Mouse (Mus musculus) hindbrain, embryonic 13.5 days (tissue): ENCODE data around the gene Galnt6. TPM values are rescaled to one million over a fixed set of nuclear protein-coding genes. Genes with fewer than 3 reads are reported as not detected.

Experiments
- ATAC-seq: fragments of 200-750 bp; cut with Nextera tagmentation; 2 replicates; pipeline ENCODE4 v1.8.0; 2017; ENCODE audit warnings: moderate TSS enrichment; ENCODE audit not compliant: low FRiP score
- H3K27ac ChIP-seq: fragments of 300-500 bp; sonication (generic); 2 replicates; pipeline ENCODE4 v1.5.1; 2015; ENCODE audit warnings: inconsistent platforms, mild to moderate bottlenecking, moderate library complexity
- H3K27me3 ChIP-seq: fragments of 300-500 bp; sonication (generic); 2 replicates; pipeline ENCODE4 v1.6.1; 2015; ENCODE audit warnings: mild to moderate bottlenecking, inconsistent platforms
- H3K36me3 ChIP-seq: fragments of 300-500 bp; sonication (generic); 2 replicates; pipeline ENCODE4 v1.6.1; 2015; ENCODE audit warnings: mild to moderate bottlenecking, inconsistent platforms
- H3K4me1 ChIP-seq: fragments of 300-500 bp; sonication (generic); replicated peaks from 2 replicates; pipeline ENCODE4 v1.6.1; 2015; ENCODE audit warnings: inconsistent platforms
- H3K4me2 ChIP-seq: fragments of 300-500 bp; sonication (generic); 2 replicates; pipeline ENCODE4 v1.6.1; 2015; ENCODE audit warnings: inconsistent platforms, mild to moderate bottlenecking, moderate library complexity
- H3K4me3 ChIP-seq: fragments of 300-500 bp; sonication (generic); 2 replicates; pipeline ENCODE4 v1.5.1; 2015; ENCODE audit warnings: mild to moderate bottlenecking, inconsistent platforms
- H3K9ac ChIP-seq: fragments of 300-500 bp; sonication (generic); 2 replicates; pipeline ENCODE4 v1.6.1; 2015; ENCODE audit warnings: mild to moderate bottlenecking, inconsistent platforms
- H3K9me3 ChIP-seq: fragments of 300-500 bp; sonication (generic); 2 replicates; pipeline ENCODE4 v1.6.1; 2016; ENCODE audit warnings: inconsistent platforms
- WGBS: fragments of 180-500 bp; shearing (Covaris S2); methylation state at CpG from one replicate; pipeline ENCODE4 v1.1.7; 2015; 5-methylcytosine and 5-hydroxymethylcytosine counted together
- microRNA-seq: library from miRNA; unstranded; fragments of <30 nt; microRNA quantifications from one replicate; pipeline ENCODE4, GENCODE M21; 2016
- polyA plus RNA-seq: library from polyadenylated mRNA; unstranded; fragments of >200 nt; fragmentation: Nextera tagmentation; extraction: Ambion mirVana; gene quantifications from 2 replicates; pipeline ENCODE4 v1.2.1, GENCODE M21; 2015

Galnt6 gene
- polyA plus RNA-seq, 1 experiment from 2014 or later: 0.17 TPM

- Histone ChIP-seq H3K9ac (no peak overlapping the region), H3K4me2 (no peak overlapping the region), H3K27ac (no peak overlapping the region), H3K4me1 (0 out of 2 replicates have a peak, but pooled peaks cover 5% of the 10 kb centered on the region), H3K27me3 (no peaks in the 10 kb centered on the region), H3K4me3 (no peak overlapping the region), H3K36me3 (no peaks in the 10 kb centered on the region), H3K9me3 (no peaks in the 10 kb centered on the region)
- WGBS: 92% methylated on average over 5 of the region's 5 CpGs
- ATAC-seq: no peak
These were observed 68.4 kb downstream of the Galnt6 start for GRCm38 (mm10) chr15:100660805-100661204.

- no peak for ATAC-seq
- Histone ChIP-seq H3K9ac (no peak overlapping the region), H3K4me3 (no peak overlapping the region), H3K27ac (no peak overlapping the region), H3K27me3 (no peaks in the 10 kb centered on the region), H3K9me3 (no peaks in the 10 kb centered on the region), H3K36me3 (no peaks in the 10 kb centered on the region), H3K4me1 (0 out of 2 replicates have a peak, but pooled peaks cover under 1% of the 10 kb centered on the region), H3K4me2 (no peak overlapping the region)
- WGBS: 83% methylated on average over 9 of the region's 9 CpGs
These were observed 68.9 kb downstream of the Galnt6 start for GRCm38 (mm10) chr15:100660306-100660705.

GRCm38 (mm10) chr15:100655201-100655600, 74.0 kb downstream of the Galnt6 start:
- Histone ChIP-seq H3K27me3 (no peaks in the 10 kb centered on the region), H3K4me3 (no peak overlapping the region), H3K4me1 (no peaks in the 10 kb centered on the region), H3K4me2 (no peak overlapping the region), H3K9me3 (no peaks in the 10 kb centered on the region), H3K27ac (no peak overlapping the region), H3K36me3 (no peaks in the 10 kb centered on the region), H3K9ac (no peak overlapping the region)
- WGBS: 86% methylated on average over 5 of the region's 5 CpGs
- no peak for ATAC-seq

- Histone ChIP-seq H3K9me3 (no peaks in the 10 kb centered on the region), H3K9ac (no peak overlapping the region), H3K36me3 (no peaks in the 10 kb centered on the region), H3K4me1 (no peaks in the 10 kb centered on the region), H3K27me3 (no peaks in the 10 kb centered on the region), H3K4me2 (no peak overlapping the region), H3K4me3 (no peak overlapping the region), H3K27ac (no peak overlapping the region)
- WGBS: 86% methylated on average over 1 of the region's 1 CpGs
- no peak for ATAC-seq
These were observed 74.9 kb downstream of the Galnt6 start for GRCm38 (mm10) chr15:100654271-100654670.

- Histone ChIP-seq H3K4me2 (no peak overlapping the region), H3K9me3 (no peaks in the 10 kb centered on the region), H3K9ac (no peak overlapping the region), H3K4me3 (no peak overlapping the region), H3K27me3 (no peaks in the 10 kb centered on the region), H3K27ac (no peak overlapping the region), H3K4me1 (no peaks in the 10 kb centered on the region), H3K36me3 (no peaks in the 10 kb centered on the region)
- no peak for ATAC-seq
- 92% methylated on average over 9 of the region's 9 CpGs for WGBS
These were observed 77.6 kb downstream of the Galnt6 start for GRCm38 (mm10) chr15:100651610-100652009.

- H3K4me1 ChIP-seq: no peaks in the 10 kb centered on the region
- 87% methylated on average over 10 of the region's 10 CpGs for WGBS
These were observed 79.1 kb downstream of the Galnt6 start for GRCm38 (mm10) chr15:100650111-100650510.

GRCm38 (mm10) chr15:100646161-100646560, 83.0 kb downstream of the Galnt6 start:
- H3K4me1 ChIP-seq: no peaks in the 10 kb centered on the region
- WGBS: 81% methylated on average over 6 of the region's 6 CpGs
- H3K4me2 ChIP-seq: no peak overlapping the region
- no peaks in the 10 kb centered on the region for H3K27me3 ChIP-seq
- ATAC-seq: no peak
- no peaks in the 10 kb centered on the region for H3K36me3 ChIP-seq
- no peaks in the 10 kb centered on the region for H3K9me3 ChIP-seq
- H3K4me3 ChIP-seq: no peak overlapping the region
- H3K9ac ChIP-seq: no peak overlapping the region
- no peak overlapping the region for H3K27ac ChIP-seq

More at GRCm38 (mm10) chr15:100650111-100650510, 79.1 kb downstream of the Galnt6 start:
- H3K9ac ChIP-seq: no peak overlapping the region
- ATAC-seq: no peak
- no peaks in the 10 kb centered on the region for H3K27me3 ChIP-seq
- no peak overlapping the region for H3K4me3 ChIP-seq
- H3K4me2 ChIP-seq: no peak overlapping the region
- H3K9me3 ChIP-seq: no peaks in the 10 kb centered on the region
- no peak overlapping the region for H3K27ac ChIP-seq
- H3K36me3 ChIP-seq: no peaks in the 10 kb centered on the region

- 89% methylated on average over 7 of the region's 7 CpGs for WGBS
- no peaks in the 10 kb centered on the region for H3K36me3 ChIP-seq
- ATAC-seq: no peak
These were observed 86.7 kb downstream of the Galnt6 start for GRCm38 (mm10) chr15:100642451-100642850.

More at GRCm38 (mm10) chr15:100642451-100642850, 86.7 kb downstream of the Galnt6 start:
- Histone ChIP-seq H3K4me1 (no peaks in the 10 kb centered on the region), H3K4me3 (no peak overlapping the region), H3K4me2 (no peak overlapping the region), H3K9ac (no peak overlapping the region), H3K27me3 (peaks cover 23% of the 10 kb centered on the region), H3K9me3 (no peaks in the 10 kb centered on the region), H3K27ac (no peak overlapping the region)

Small RNA genes lying within 50 kb of the gene (microRNA-seq; reads per million reads assigned to microRNA genes)
- gene Mir6961: not detected

Other genes with a start within 250 kb of the Galnt6 start
- 43.2 and 44.4 TPM in 2 replicates for gene Csrnp2, start 233.9 kb downstream of the Galnt6 start, polyA plus RNA-seq
- gene Tfcp2, start 177.4 kb downstream of the Galnt6 start, polyA plus RNA-seq: 40.3 and 41.6 TPM in 2 replicates
- 38.0 and 41.2 TPM in 2 replicates for gene Pou6f1, start 129.4 kb downstream of the Galnt6 start, polyA plus RNA-seq
- 150 and 152 TPM in 2 replicates for gene Dazap2, start 114.0 kb downstream of the Galnt6 start, polyA plus RNA-seq
- gene Smagp, start 92.4 kb downstream of the Galnt6 start, polyA plus RNA-seq: 4.0 and 4.1 TPM in 2 replicates
- 2.0 and 2.4 TPM in 2 replicates for gene Bin2, start 59.8 kb downstream of the Galnt6 start, polyA plus RNA-seq
- 1.4 and 2.1 TPM in 2 replicates for gene Cela1, start 41.5 kb downstream of the Galnt6 start, polyA plus RNA-seq
- gene Slc4a8, start 32.4 kb upstream of the Galnt6 start, polyA plus RNA-seq: 25.7 and 26.2 TPM in 2 replicates
- 18.8 and 19.7 TPM in 2 replicates for gene Scn8a, start 140.5 kb upstream of the Galnt6 start, polyA plus RNA-seq